Mouse (Mus musculus) heart, embryonic 13.5 days (tissue): ENCODE results near the gene Comp. TPM values are rescaled to one million over a fixed set of nuclear protein-coding genes. Genes with fewer than 3 reads are reported as not detected.

Source experiments
- ATAC-seq: fragments of 200-750 bp; cut with Nextera tagmentation; 2 replicates; pipeline ENCODE4 v1.8.0; 2017; ENCODE audit warnings: moderate TSS enrichment; ENCODE audit not compliant: insufficient number of reproducible peaks, low FRiP score, low TSS enrichment; ENCODE audit errors: extremely low read depth
- H3K27ac ChIP-seq: fragments of 300-500 bp; sonication (generic); replicated peaks from 2 replicates; pipeline ENCODE4 v1.5.1; 2015; ENCODE audit warnings: moderate library complexity, mild to moderate bottlenecking, inconsistent platforms
- H3K27me3 ChIP-seq: fragments of 300-500 bp; sonication (generic); replicated peaks from 2 replicates; pipeline ENCODE4 v1.6.1; 2015; ENCODE audit warnings: mild to moderate bottlenecking, inconsistent platforms
- H3K36me3 ChIP-seq: fragments of 300-500 bp; sonication (generic); 2 replicates; pipeline ENCODE4 v1.6.1; 2015; ENCODE audit warnings: mild to moderate bottlenecking, inconsistent platforms
- H3K4me1 ChIP-seq: fragments of 300-500 bp; sonication (generic); 2 replicates; pipeline ENCODE4 v1.6.1; 2015; ENCODE audit warnings: inconsistent platforms
- H3K4me2 ChIP-seq: fragments of 300-500 bp; sonication (generic); 2 replicates; pipeline ENCODE4 v1.6.1; 2015; ENCODE audit warnings: inconsistent platforms, mild to moderate bottlenecking, moderate library complexity
- H3K4me3 ChIP-seq: fragments of 300-500 bp; sonication (generic); 2 replicates; pipeline ENCODE4 v1.5.1; 2015; ENCODE audit warnings: moderate library complexity, mild to moderate bottlenecking, inconsistent platforms
- H3K9ac ChIP-seq: fragments of 300-500 bp; sonication (generic); 2 replicates; pipeline ENCODE4 v1.6.1; 2015; ENCODE audit warnings: inconsistent platforms, mild to moderate bottlenecking, moderate library complexity
- H3K9me3 ChIP-seq: fragments of 300-500 bp; sonication (generic); 2 replicates; pipeline ENCODE4 v1.6.1; 2016; ENCODE audit warnings: inconsistent platforms
- WGBS: fragments of 180-500 bp; shearing (Covaris S2); methylation state at CpG from one replicate; pipeline ENCODE4 v1.1.7; 2015; ENCODE audit warnings: mixed read lengths; 5-methylcytosine and 5-hydroxymethylcytosine counted together
- polyA plus RNA-seq: library from polyadenylated mRNA; unstranded; fragments of >200 nt; fragmentation: Nextera tagmentation; extraction: Ambion mirVana; gene quantifications from 2 replicates; pipeline ENCODE4 v1.2.1, GENCODE M21; 2015

Gene Comp
- polyA plus RNA-seq, 1 experiment from 2014 or later, result 3.5 TPM

GRCm38 (mm10) chr8:70354004-70354403 is 19.4 kb upstream of the Comp start:
- peak overlapping the region; percentile 87 for H3K9ac ChIP-seq
- WGBS, result 58% methylated on average over 4 of the region's 4 CpGs
- no peak for ATAC-seq
- H3K27me3 ChIP-seq, result no peaks in the 10 kb centered on the region
- peak overlapping the region; percentile 79 for H3K27ac ChIP-seq
- H3K9me3 ChIP-seq, result no peaks in the 10 kb centered on the region
- peaks cover 48% of the 10 kb centered on the region for H3K4me1 ChIP-seq
- H3K4me2 ChIP-seq, result peak overlapping the region; percentile 100
- peak overlapping the region; percentile 98 for H3K4me3 ChIP-seq
- H3K36me3 ChIP-seq, result peaks cover 8% of the 10 kb centered on the region

GRCm38 (mm10) chr8:70356111-70356510 is 17.2 kb upstream of the Comp start:
- Histone ChIP-seq H3K9me3 (peaks cover 4% of the 10 kb centered on the region; the same call in 1 of the 2 replicates), H3K36me3 (no peaks in the 10 kb centered on the region), H3K4me1 (peaks cover 37% of the 10 kb centered on the region), H3K4me2 (0 out of 2 replicates have a peak overlapping the region, but pooled peaks have one; percentile 16), H3K4me3 (no peak overlapping the region), H3K9ac (no peak overlapping the region), H3K27me3 (no peaks in the 10 kb centered on the region), H3K27ac (peak overlapping the region; percentile 12; the same call in 1 of the 2 replicates)
- 63% methylated on average over 1 of the region's 1 CpGs for WGBS
- no peak for ATAC-seq

- H3K27me3 ChIP-seq, result peaks cover 6% of the 10 kb centered on the region; the same call in 1 of the 2 replicates
- 35% methylated on average over 3 of the region's 3 CpGs for WGBS
- H3K27ac ChIP-seq, result no peak overlapping the region
- no peak for ATAC-seq
- peaks cover 4% of the 10 kb centered on the region; the same call in 1 of the 2 replicates for H3K9me3 ChIP-seq
- 0 out of 2 replicates have a peak overlapping the region, but pooled peaks have one; percentile 14 for H3K9ac ChIP-seq
- H3K4me1 ChIP-seq, result peaks cover 15% of the 10 kb centered on the region
- H3K36me3 ChIP-seq, result no peaks in the 10 kb centered on the region
- H3K4me3 ChIP-seq, result no peak overlapping the region
- H3K4me2 ChIP-seq, result no peak overlapping the region
These were observed 13.9 kb upstream of the Comp start for GRCm38 (mm10) chr8:70359411-70359810.

- H3K9me3 ChIP-seq, result peaks cover 4% of the 10 kb centered on the region; the same call in 1 of the 2 replicates
- H3K4me2 ChIP-seq, result no peak overlapping the region
- WGBS, result 42% methylated on average over 4 of the region's 4 CpGs
- H3K27me3 ChIP-seq, result peaks cover 6% of the 10 kb centered on the region; the same call in 1 of the 2 replicates
- peaks cover 14% of the 10 kb centered on the region for H3K4me1 ChIP-seq
- no peaks in the 10 kb centered on the region for H3K36me3 ChIP-seq
- H3K9ac ChIP-seq, result no peak overlapping the region
- no peak overlapping the region for H3K4me3 ChIP-seq
- H3K27ac ChIP-seq, result no peak overlapping the region
- ATAC-seq, result no peak
These were observed 12.6 kb upstream of the Comp start for GRCm38 (mm10) chr8:70360769-70361168.

GRCm38 (mm10) chr8:70361484-70362032 is 11.8 kb upstream of the Comp start:
- Histone ChIP-seq H3K9ac (no peak overlapping the region), H3K9me3 (peaks cover 4% of the 10 kb centered on the region; the same call in 1 of the 2 replicates), H3K4me1 (peaks cover 10% of the 10 kb centered on the region; the same call in 1 of the 2 replicates), H3K36me3 (no peaks in the 10 kb centered on the region), H3K27me3 (peaks cover 8% of the 10 kb centered on the region; the same call in 1 of the 2 replicates), H3K4me3 (no peak overlapping the region), H3K27ac (no peak overlapping the region), H3K4me2 (no peak overlapping the region)
- ATAC-seq, result no peak
- WGBS, result 64% methylated on average over 10 of the region's 10 CpGs

- peaks cover 4% of the 10 kb centered on the region; the same call in 1 of the 2 replicates for H3K9me3 ChIP-seq
- no peak overlapping the region for H3K27ac ChIP-seq
- H3K4me1 ChIP-seq, result peaks cover 14% of the 10 kb centered on the region; the same call in 1 of the 2 replicates
- WGBS, result 38% methylated on average over 5 of the region's 5 CpGs
- H3K36me3 ChIP-seq, result no peaks in the 10 kb centered on the region
- no peak overlapping the region for H3K4me2 ChIP-seq
- no peak overlapping the region for H3K9ac ChIP-seq
- peaks cover 17% of the 10 kb centered on the region; the same call in 1 of the 2 replicates for H3K27me3 ChIP-seq
- no peak overlapping the region for H3K4me3 ChIP-seq
- no peak; the same call in 1 of the 2 replicates for ATAC-seq
These were observed 9.3 kb upstream of the Comp start for GRCm38 (mm10) chr8:70364066-70364465.

- Histone ChIP-seq H3K9me3 (no peaks in the 10 kb centered on the region), H3K27ac (no peak overlapping the region), H3K4me3 (no peak overlapping the region), H3K4me2 (no peak overlapping the region), H3K27me3 (peaks cover 19% of the 10 kb centered on the region), H3K9ac (no peak overlapping the region), H3K4me1 (peaks cover 12% of the 10 kb centered on the region), H3K36me3 (no peaks in the 10 kb centered on the region)
- 74% methylated on average over 5 of the region's 5 CpGs for WGBS
- ATAC-seq, result no peak
These were observed 6.8 kb upstream of the Comp start for GRCm38 (mm10) chr8:70366588-70366987.

GRCm38 (mm10) chr8:70370476-70370875 is 2.9 kb upstream of the Comp start:
- Histone ChIP-seq H3K9ac (no peak overlapping the region), H3K4me3 (no peak overlapping the region), H3K27me3 (peaks cover 52% of the 10 kb centered on the region), H3K4me2 (no peak overlapping the region), H3K27ac (no peak overlapping the region), H3K9me3 (no peaks in the 10 kb centered on the region), H3K36me3 (no peaks in the 10 kb centered on the region), H3K4me1 (peaks cover 46% of the 10 kb centered on the region)
- WGBS, result 77% methylated on average over 7 of the region's 7 CpGs
- ATAC-seq, result no peak

- 35% methylated on average over 6 of the region's 6 CpGs for WGBS
- ATAC-seq, result no peak
- Histone ChIP-seq H3K36me3 (no peaks in the 10 kb centered on the region), H3K4me1 (peaks cover 58% of the 10 kb centered on the region), H3K27ac (peak overlapping the region; percentile 55), H3K27me3 (peaks cover 61% of the 10 kb centered on the region), H3K4me2 (no peak overlapping the region), H3K4me3 (no peak overlapping the region), H3K9ac (0 out of 2 replicates have a peak overlapping the region, but pooled peaks have one; percentile 54), H3K9me3 (no peaks in the 10 kb centered on the region)
These were observed 1.4 kb upstream of the Comp start for GRCm38 (mm10) chr8:70371951-70372350.

- Histone ChIP-seq H3K9me3 (no peaks in the 10 kb centered on the region), H3K4me2 (peak overlapping the region; percentile 68), H3K4me1 (peaks cover 50% of the 10 kb centered on the region), H3K27ac (no peak overlapping the region), H3K36me3 (no peaks in the 10 kb centered on the region), H3K4me3 (peak overlapping the region; percentile 46), H3K27me3 (peaks cover 81% of the 10 kb centered on the region), H3K9ac (peak overlapping the region; percentile 24)
- ATAC-seq, result peak; percentile 81
- WGBS, result under 1% methylated on average over 51 of the region's 53 CpGs
These were observed 1.1 kb downstream of the Comp start for GRCm38 (mm10) chr8:70374318-70374927.

GRCm38 (mm10) chr8:70375212-70375859 is 2.0 kb downstream of the Comp start:
- no peak overlapping the region for H3K27ac ChIP-seq
- ATAC-seq, result no peak
- H3K36me3 ChIP-seq, result no peaks in the 10 kb centered on the region
- 7% methylated on average over 35 of the region's 35 CpGs for WGBS
- no peaks in the 10 kb centered on the region for H3K9me3 ChIP-seq
- H3K4me1 ChIP-seq, result peaks cover 50% of the 10 kb centered on the region
- H3K9ac ChIP-seq, result no peak overlapping the region
- H3K4me3 ChIP-seq, result peak overlapping the region; percentile 46
- peaks cover 90% of the 10 kb centered on the region for H3K27me3 ChIP-seq
- H3K4me2 ChIP-seq, result peak overlapping the region; percentile 68
